Mouse (Mus musculus): ENCODE measurements at regions not wholly inside any gene's neighbourhood (a gene's known extent, or its start where the extent isn't known, plus 50 kb on each side); places are given as distances from the start of the nearest gene placed in this dataset.
A peak's percentile ranks its signal among the peaks of the same experiment; 100 is the strongest.

- DNase-seq (ENCODE audit: low read depth) = peak; percentile 61
Measured at GRCm38 (mm10) chrX:143462632-143463031, 55.8 kb upstream of the Pak3 start.

GRCm38 (mm10) chrX:143448636-143449346 is 54.7 kb upstream of the Chrdl1 start:
- DNase-seq (ENCODE audit: low read depth) = peak; percentile 56

DNA sequence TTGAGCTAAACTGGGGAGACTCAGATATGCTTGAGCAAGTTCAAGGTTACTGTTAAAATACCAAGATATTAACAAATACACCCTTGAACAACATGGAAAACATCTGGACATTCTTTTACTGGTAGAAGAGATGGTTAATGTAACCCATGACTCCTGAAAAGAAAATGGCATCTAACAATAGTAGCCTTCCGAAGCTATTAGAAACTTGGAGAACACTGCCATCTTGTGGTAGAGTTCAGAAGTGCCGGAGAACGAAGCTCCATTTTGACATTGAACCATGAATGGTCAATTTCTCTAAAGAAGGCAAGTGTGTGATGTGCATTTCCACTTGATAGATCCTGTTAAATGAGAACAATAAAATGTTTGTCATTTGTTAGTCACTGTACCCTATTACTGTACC is 50.5 kb upstream of the Chrdl1 start:
- DNase-seq (ENCODE audit: low read depth) = peak; percentile 81
